Mouse (Mus musculus) heart, embryonic 14.5 days (tissue): ENCODE results near the gene Samd14. TPM values are rescaled to one million over a fixed set of nuclear protein-coding genes. Genes with fewer than 3 reads are reported as not detected.

Experiments used
- ATAC-seq: fragments of 200-750 bp; cut with Nextera tagmentation; 2 replicates; pipeline ENCODE4 v1.8.0; 2017; ENCODE audit warnings: low read depth, moderate TSS enrichment; ENCODE audit not compliant: insufficient number of reproducible peaks, insufficient read depth, low FRiP score
- H3K27ac ChIP-seq, 2 experiments: fragments of 200-500 bp in 1 of 2; fragments of 300-500 bp in 1 of 2; sonication (generic) in 1 of 2; replicated peaks in 1 of 2; 2 replicates each; pipeline ENCODE4 v1.5.1; 2012 to 2014; ENCODE audit warnings: low read depth in 2 of 2, low read length in 2 of 2, control low read depth in 1 of 2, mild to moderate bottlenecking in 1 of 2, mixed read lengths in 1 of 2; ENCODE audit not compliant: control insufficient read depth in 1 of 2, insufficient read depth in 1 of 2
- H3K27me3 ChIP-seq: fragments of 300-500 bp; sonication (generic); 2 replicates; pipeline ENCODE4 v1.6.1; 2014; ENCODE audit warnings: mild to moderate bottlenecking, low read length, control low read depth; ENCODE audit not compliant: control insufficient read depth, insufficient read depth
- H3K36me3 ChIP-seq: fragments of 300-500 bp; sonication (generic); 2 replicates; pipeline ENCODE4 v1.6.1; 2014; ENCODE audit warnings: mild to moderate bottlenecking, control low read depth, low read length, mixed read lengths; ENCODE audit not compliant: control insufficient read depth, insufficient read depth
- H3K4me1 ChIP-seq, 2 experiments: fragments of 200-500 bp in 1 of 2; fragments of 300-500 bp in 1 of 2; sonication (generic) in 1 of 2; 2 replicates each; pipeline ENCODE4 v1.6.1; 2012 to 2014; ENCODE audit warnings: low read length in 2 of 2, control low read depth in 1 of 2, mixed read lengths in 1 of 2; ENCODE audit not compliant: control insufficient read depth in 2 of 2, insufficient read depth in 2 of 2
- H3K4me2 ChIP-seq: fragments of 300-500 bp; sonication (generic); 2 replicates; pipeline ENCODE4 v1.6.1; 2014; ENCODE audit warnings: mild to moderate bottlenecking, low read length
- H3K4me3 ChIP-seq, 2 experiments: fragments of 200-500 bp in 1 of 2; fragments of 300-500 bp in 1 of 2; sonication (generic) in 1 of 2; 2 replicates each; pipeline ENCODE4 v1.5.1; 2012 to 2014; ENCODE audit warnings: low read length in 2 of 2, mild to moderate bottlenecking in 2 of 2, control low read depth in 1 of 2, low read depth in 1 of 2, moderate library complexity in 1 of 2; ENCODE audit not compliant: control insufficient read depth in 1 of 2, insufficient read depth in 1 of 2
- H3K9ac ChIP-seq: fragments of 300-500 bp; sonication (generic); 2 replicates; pipeline ENCODE4 v1.6.1; 2014; ENCODE audit warnings: mild to moderate bottlenecking, low read length
- H3K9me3 ChIP-seq: fragments of 300-500 bp; sonication (generic); 2 replicates; pipeline ENCODE4 v1.6.1; 2016; ENCODE audit warnings: low read length, control low read depth; ENCODE audit not compliant: control insufficient read depth
- WGBS: fragments of 180-500 bp; shearing (Covaris S2); extraction: QIAGEN DNeasy Blood & Tissue Kit; methylation state at CpG from one replicate; pipeline ENCODE4 v1.1.7; 2014; 5-methylcytosine and 5-hydroxymethylcytosine counted together
- polyA plus RNA-seq: library from polyadenylated mRNA; unstranded; fragments of >200 nt; fragmentation: Nextera tagmentation; extraction: Ambion mirVana; gene quantifications from 2 replicates; pipeline ENCODE4 v1.2.1, GENCODE M21; 2014

Gene Samd14
- polyA plus RNA-seq, 1 experiment from 2014 or later, result 10.1 TPM

DNA sequence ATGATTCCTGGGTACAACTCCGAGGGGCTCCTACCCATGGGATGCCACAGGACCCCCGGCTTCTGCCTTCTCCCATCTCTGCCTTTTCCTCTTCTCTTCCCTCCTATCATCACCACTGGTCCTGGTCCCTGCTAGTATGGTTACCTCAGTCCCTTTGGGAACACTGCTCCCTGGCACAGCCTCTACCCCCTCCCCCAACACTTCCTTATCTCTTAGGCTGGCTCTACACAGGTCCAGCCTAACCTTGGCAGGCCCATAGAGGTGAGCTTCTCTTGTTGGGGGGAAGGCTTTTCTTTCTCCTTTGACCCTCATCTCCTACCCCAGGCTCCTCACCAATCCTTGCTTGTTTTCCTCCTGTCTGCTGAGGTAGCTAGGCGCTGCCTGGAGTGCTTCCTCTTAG is 5.8 kb downstream of the Samd14 start:
- no peak overlapping the region for H3K4me2 ChIP-seq
- H3K36me3 ChIP-seq, result peaks cover 16% of the 10 kb centered on the region; the same call in 1 of the 2 replicates
- H3K9me3 ChIP-seq, result no peaks in the 10 kb centered on the region
- peaks cover 11% of the 10 kb centered on the region; the same call in 1 of the 2 replicates for H3K27me3 ChIP-seq
- 0 out of 4 replicates have a peak overlapping the region, but pooled peaks of 1 of the 2 experiments have one; percentile 19 for H3K27ac ChIP-seq
- 41% methylated on average over 3 of the region's 3 CpGs for WGBS
- peak overlapping the region; percentile 34; the same call in 1 of the 2 replicates for H3K9ac ChIP-seq
- 0 out of 2 replicates have a peak, but pooled peaks have one; percentile 52 for ATAC-seq
- no peak overlapping the region for H3K4me3 ChIP-seq
- peaks cover 17 to 27% of the 10 kb centered on the region in 2 experiments; a peak in 3 of 4 replicates for H3K4me1 ChIP-seq

DNA sequence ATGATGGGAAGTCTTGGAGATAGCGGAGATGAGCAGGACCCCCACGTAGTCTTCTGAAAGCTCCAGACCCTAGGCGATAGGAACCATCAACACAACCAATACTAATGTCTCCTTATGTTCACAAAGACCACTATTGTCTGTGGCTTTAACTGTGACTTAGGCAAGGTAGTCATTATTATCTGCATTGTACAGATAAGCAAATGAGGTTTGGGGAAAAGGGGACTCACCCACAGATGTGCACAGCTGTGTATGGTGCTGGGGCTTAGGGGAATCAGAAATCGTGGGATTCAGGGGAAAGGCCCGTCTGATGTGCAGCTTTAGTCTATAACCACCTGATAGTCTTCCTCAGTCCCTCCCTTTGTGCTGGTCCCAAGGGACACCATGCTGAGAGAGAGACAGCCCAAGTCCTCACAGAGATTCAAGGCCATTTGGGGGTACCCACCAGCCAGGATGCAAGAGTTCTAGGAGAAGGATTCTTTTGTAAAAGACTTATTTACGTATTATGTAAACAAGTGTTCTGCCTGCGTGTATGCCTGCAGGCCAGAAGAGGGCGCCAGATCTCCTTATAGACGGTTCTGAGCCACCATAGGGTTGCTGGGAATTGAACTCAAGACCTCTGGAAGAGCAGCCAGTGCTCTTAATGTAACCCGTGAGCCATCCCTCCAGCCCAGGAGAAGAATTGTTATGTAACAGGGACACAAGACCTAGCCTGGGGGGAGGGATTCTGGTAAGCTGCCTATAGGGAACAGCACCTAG is 12.7 kb downstream of the Samd14 start:
- Histone ChIP-seq H3K4me3 (no peak overlapping the region), H3K4me1 (no peaks in the 10 kb centered on the region; a peak in 1 of 4 replicates), H3K27me3 (peaks cover 11% of the 10 kb centered on the region; the same call in 1 of the 2 replicates), H3K9me3 (0 out of 2 replicates have a peak, but pooled peaks cover 3% of the 10 kb centered on the region), H3K9ac (no peak overlapping the region), H3K4me2 (no peak overlapping the region), H3K36me3 (peaks cover 67% of the 10 kb centered on the region), H3K27ac (no peak overlapping the region)
- ATAC-seq, result no peak
- 70% methylated on average over 10 of the region's 10 CpGs for WGBS

DNA sequence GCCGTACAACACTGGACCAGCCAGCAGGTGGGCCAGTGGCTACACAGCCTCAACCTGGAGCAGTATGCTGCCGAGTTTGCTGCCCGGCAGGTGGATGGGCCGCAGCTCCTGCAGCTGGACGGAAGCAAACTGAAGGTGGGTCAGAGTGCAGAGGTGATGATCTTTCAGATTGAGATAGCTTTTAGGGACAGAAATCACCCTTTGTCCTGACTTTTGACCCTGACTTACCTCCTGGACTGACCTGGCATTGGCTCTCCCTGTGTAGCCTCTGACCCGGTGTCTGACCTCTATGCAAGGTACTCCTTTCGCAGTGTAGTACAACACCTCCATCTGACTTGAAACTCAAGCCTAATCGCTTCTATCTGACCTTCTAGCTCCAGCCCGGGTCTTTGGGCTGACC is 13.8 kb downstream of the Samd14 start:
- no peak overlapping the region for H3K27ac ChIP-seq
- no peak overlapping the region for H3K4me3 ChIP-seq
- H3K36me3 ChIP-seq, result peaks cover 76% of the 10 kb centered on the region
- no peaks in the 10 kb centered on the region; a peak in 1 of 4 replicates for H3K4me1 ChIP-seq
- peaks cover 11% of the 10 kb centered on the region; the same call in 1 of the 2 replicates for H3K27me3 ChIP-seq
- H3K4me2 ChIP-seq, result no peak overlapping the region
- no peak overlapping the region for H3K9ac ChIP-seq
- no peak for ATAC-seq
- H3K9me3 ChIP-seq, result 0 out of 2 replicates have a peak, but pooled peaks cover 3% of the 10 kb centered on the region
- 95% methylated on average over 9 of the region's 9 CpGs for WGBS

DNA sequence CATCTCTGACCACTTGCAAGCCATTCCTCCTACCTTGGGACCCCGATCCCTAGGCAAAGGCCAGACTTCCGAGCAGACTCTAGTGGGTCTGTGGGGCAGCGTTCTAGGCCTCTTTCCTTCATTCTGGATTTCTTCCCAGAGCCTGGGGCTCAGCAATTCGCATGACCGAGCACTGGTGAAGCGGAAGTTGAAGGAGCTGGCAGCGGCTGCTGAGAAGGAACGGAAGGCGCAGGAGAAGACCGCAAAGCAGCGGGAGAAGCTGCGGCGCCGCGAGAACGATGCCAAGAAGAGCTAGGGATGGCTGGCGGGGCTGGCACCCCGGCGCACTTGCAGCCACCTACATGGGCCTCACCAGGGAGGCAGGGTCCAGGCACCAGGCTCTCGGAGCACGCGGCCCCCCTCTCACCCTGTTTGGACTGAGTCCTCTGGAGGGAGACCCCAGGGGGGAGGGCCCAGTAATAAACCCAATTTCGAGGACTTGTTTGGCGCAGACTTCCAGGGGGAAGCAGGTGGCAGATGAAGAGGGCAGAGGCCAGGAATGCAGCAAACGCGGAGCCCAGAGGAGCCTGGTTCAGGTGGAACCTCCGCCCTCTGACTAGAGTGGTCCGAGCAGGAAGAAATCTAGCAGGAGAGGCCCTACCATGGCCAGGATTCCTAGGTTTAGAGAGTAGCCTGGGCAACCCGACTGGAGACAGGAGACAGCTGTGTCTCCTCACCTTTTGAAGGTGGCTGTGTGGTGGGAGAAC is 14.9 kb downstream of the Samd14 start:
- H3K27me3 ChIP-seq, result peaks cover 6% of the 10 kb centered on the region; the same call in 1 of the 2 replicates
- no peak for ATAC-seq
- no peak overlapping the region for H3K9ac ChIP-seq
- no peak overlapping the region for H3K4me2 ChIP-seq
- no peak overlapping the region for H3K4me3 ChIP-seq
- WGBS, result 65% methylated on average over 29 of the region's 29 CpGs
- H3K4me1 ChIP-seq, result no peaks in the 10 kb centered on the region; a peak in 1 of 4 replicates
- peaks cover 85% of the 10 kb centered on the region for H3K36me3 ChIP-seq
- H3K9me3 ChIP-seq, result 0 out of 2 replicates have a peak, but pooled peaks cover 3% of the 10 kb centered on the region
- H3K27ac ChIP-seq, result no peak overlapping the region

DNA sequence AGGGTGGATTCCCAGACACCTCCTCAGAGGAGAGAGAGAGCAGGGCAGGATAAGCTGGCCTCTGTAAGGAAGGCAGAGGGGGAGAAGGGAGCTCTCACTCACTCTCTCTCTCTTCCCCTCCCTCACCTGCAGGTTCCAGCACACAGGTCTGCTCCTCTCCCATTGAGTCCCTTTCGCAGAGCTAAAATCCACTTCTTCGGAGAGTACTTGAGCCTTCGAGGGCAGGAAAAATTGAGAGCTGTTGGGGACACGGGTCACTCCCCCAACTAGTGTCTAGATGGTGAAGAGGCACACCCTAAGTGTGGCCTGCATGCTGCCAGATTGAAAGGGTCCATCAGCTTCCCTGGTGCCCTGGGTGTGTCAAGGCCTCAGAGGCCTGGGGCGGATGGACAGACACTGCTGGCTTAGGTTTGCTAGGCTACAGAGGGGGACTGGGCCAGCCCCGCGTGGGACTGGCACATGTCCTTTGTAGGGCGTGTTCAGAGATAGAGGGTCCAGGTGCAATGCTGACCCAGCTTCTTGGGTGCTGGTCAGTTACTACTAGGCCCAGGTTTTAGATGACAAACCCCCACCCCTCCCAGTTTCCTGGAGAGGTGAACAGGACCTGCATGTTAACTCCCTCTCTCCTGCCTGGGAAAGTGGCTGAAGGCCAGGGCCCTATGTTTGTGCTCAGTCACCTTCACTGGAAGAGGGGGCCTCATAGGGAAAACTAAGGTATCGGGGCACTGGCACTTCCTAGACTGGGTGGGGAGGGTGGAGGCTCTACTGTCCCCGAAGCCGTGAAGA is 15.7 kb downstream of the Samd14 start:
- Histone ChIP-seq H3K27ac (no peak overlapping the region), H3K9ac (no peak overlapping the region)
- 0 out of 2 replicates have a peak, but pooled peaks have one; percentile 11 for ATAC-seq

DNA sequence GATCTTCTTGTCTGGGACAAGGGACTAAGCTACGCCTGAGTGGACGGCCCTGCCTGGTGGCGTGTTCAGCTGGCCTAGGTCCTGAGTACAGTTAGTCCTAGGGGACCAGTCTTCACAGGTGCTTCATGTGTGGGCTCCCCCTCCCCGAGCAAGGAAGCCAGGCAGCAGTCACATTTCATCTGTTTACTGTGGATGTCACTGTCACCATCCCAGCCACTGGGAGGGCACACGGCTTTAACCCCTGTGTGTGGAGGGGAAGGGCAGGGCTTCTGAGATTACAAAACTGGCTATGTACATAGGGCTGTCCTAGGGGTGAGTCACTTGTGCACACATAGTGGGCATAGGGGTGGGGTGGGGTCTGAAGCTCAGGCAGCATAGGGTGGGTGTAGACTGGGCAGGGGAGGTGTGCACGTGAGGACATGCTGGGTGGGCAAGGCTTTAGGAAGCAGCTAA is 16.4 kb downstream of the Samd14 start:
- Histone ChIP-seq H3K4me3 (no peak overlapping the region), H3K36me3 (peaks cover 82% of the 10 kb centered on the region), H3K4me1 (no peaks in the 10 kb centered on the region; a peak in 1 of 4 replicates), H3K9ac (no peak overlapping the region), H3K27ac (no peak overlapping the region), H3K4me2 (no peak overlapping the region), H3K9me3 (0 out of 2 replicates have a peak, but pooled peaks cover 3% of the 10 kb centered on the region), H3K27me3 (no peaks in the 10 kb centered on the region)
- 78% methylated on average over 6 of the region's 6 CpGs for WGBS
- no peak for ATAC-seq

More for the DNA sequence above, 15.7 kb downstream of the Samd14 start:
- Histone ChIP-seq H3K9me3 (0 out of 2 replicates have a peak, but pooled peaks cover 3% of the 10 kb centered on the region), H3K36me3 (peaks cover 83% of the 10 kb centered on the region), H3K4me3 (no peak overlapping the region), H3K4me1 (no peaks in the 10 kb centered on the region; a peak in 1 of 4 replicates), H3K27me3 (no peaks in the 10 kb centered on the region), H3K4me2 (no peak overlapping the region)
- 82% methylated on average over 11 of the region's 11 CpGs for WGBS

DNA sequence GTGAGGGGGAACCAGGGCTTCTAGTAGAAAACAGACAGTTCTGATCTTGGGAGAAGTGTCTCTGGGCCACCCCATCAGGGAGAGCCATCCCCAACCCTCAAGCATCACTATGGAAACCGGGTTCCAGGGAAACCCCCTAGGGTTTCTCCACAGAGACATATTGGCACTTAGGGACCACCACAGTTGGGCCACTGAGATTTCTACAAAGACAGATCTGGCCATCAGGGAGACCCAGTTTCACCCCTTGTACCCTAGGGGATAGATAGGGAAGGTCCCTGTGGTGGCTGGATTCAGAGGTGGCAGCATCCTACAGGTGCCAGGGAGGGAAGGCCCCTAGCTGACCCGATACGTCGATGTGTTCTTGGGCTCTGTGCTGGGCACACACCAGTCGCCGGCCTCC is 17.2 kb downstream of the Samd14 start:
- peaks cover 84% of the 10 kb centered on the region for H3K36me3 ChIP-seq
- H3K4me1 ChIP-seq, result no peaks in the 10 kb centered on the region; a peak in 1 of 4 replicates
- no peak overlapping the region for H3K9ac ChIP-seq
- 0 out of 2 replicates have a peak, but pooled peaks cover 3% of the 10 kb centered on the region for H3K9me3 ChIP-seq
- H3K27me3 ChIP-seq, result no peaks in the 10 kb centered on the region
- WGBS, result 75% methylated on average over 6 of the region's 6 CpGs
- H3K4me2 ChIP-seq, result no peak overlapping the region
- no peak overlapping the region for H3K27ac ChIP-seq
- no peak overlapping the region for H3K4me3 ChIP-seq
- no peak for ATAC-seq
